Mouse (Mus musculus) splenic B cell, adult 2 months (primary cell): Measurements from ENCODE around the gene Pla2g4a.

ENCODE experiments used
- DNase-seq: peaks from one replicate; pipeline ENCODE4 v3.0.0-alpha.2; 2011; ENCODE audit warnings: low read depth, low spot score
- H3K27me3 ChIP-seq: 2 replicates; pipeline ENCODE4 v1.6.1; 2012; ENCODE audit warnings: mild to moderate bottlenecking, low read length, moderate library complexity, mixed read lengths; ENCODE audit not compliant: control insufficient read depth, poor library complexity, insufficient read depth, severe bottlenecking
- H3K36me3 ChIP-seq: 2 replicates; pipeline ENCODE4 v1.6.1; 2012; ENCODE audit warnings: mild to moderate bottlenecking, low read length, moderate library complexity, mixed read lengths; ENCODE audit not compliant: control insufficient read depth, poor library complexity, insufficient read depth, severe bottlenecking

The Pla2g4a gene

DNA sequence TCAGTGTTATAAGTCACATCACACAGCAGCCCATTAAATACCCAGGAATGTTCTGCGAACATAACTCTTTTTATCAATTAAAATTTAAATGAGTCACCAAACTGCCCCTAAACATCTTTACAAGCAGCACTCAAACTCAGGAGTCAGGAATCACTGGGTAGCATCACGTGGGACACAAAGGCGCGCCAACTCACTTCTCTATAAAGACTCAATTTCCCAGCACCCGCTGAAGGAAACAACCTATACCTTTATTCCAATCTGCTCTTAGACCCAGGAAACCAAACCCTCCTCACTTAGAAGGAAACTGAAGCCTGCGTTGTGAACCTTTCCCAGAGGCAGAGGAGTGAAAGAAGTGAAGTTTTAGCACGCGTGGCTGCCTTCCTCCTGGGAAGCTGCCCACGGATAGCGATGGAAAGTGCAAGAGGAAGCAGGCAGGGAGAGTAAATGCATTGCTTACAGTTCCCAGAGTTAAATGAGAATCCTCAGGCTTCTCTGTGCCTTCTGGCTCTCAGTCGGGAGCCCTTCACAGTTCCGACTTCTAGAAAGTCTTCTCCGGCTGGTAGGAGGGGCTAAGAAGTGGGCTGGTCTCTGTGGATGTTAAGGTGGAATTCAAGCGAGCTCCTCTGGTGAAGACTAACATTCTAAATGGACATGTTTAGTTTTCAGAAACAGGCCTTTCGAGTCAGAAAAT is at the start of gene Pla2g4a:
Gene Pla2g4a, minus strand, starts transcription at position 557 of the 691 bp plus-strand sequence.
- Histone ChIP-seq H3K27me3 (no peaks in the 10 kb centered on the region), H3K36me3 (no peaks in the 10 kb centered on the region)
- DNase-seq: peak; percentile 33

GRCm38 (mm10) chr1:150010629-150010979 is 49.5 kb upstream of the Pla2g4a start:
- no peak for DNase-seq
- H3K36me3 ChIP-seq: no peaks in the 10 kb centered on the region
- no peaks in the 10 kb centered on the region for H3K27me3 ChIP-seq

DNA sequence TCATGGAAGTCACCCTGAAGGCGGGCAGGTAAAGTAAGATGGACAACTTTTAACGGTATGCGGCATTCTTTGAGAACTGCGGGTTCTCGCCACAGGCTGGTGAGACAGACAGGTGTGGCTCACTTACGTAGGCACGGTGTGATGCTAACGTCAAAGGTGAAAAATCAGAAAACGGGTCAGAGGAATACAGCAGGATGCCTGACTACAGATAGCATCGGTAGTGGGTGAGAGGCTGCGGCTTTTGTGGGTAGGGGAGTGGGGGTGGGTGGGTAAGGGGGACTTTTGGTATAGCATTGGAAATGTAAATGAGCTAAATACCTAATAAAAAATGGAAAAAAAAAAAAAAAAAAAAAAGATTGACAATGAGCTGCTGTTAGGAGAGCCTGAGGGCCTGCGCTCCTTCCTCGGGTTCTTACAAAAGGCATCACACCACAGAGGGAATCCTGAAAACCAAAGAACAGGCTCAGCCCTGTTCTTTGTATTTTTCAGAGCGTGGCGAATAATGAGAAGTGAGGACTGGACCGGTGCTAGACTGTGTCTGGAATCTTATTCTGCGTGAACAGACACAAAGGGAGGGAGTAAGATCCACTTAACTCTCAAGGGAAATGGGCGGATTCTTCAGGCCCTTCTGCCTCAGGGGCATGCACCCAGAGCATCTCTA is 49.0 kb upstream of the Pla2g4a start:
- Histone ChIP-seq H3K27me3 (no peaks in the 10 kb centered on the region), H3K36me3 (no peaks in the 10 kb centered on the region)
- no peak for DNase-seq

DNA sequence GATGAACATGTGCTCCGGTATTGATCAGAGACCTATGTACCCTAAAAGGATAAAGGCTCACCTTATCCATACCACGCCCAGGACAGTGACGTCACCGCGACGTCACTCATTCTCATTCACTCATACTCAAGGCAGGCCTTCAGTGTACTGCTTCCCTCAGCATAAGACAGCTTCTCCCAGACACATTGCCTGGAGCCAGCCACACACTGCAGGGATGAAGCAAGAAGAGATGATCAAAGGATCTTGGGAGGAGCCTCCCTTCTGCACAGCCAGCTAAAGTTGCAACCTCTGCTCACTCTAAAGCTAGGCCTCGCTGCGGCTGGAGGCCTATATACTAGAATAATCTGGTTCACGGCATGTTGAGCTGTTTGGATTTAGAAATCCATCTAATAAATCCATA is 48.0 kb upstream of the Pla2g4a start:
- no peak for DNase-seq
- H3K36me3 ChIP-seq: no peaks in the 10 kb centered on the region

GRCm38 (mm10) chr1:149975626-149976025 is 14.5 kb upstream of the Pla2g4a start:
- DNase-seq: no peak
- Histone ChIP-seq H3K27me3 (no peaks in the 10 kb centered on the region), H3K36me3 (no peaks in the 10 kb centered on the region)

More for the DNA sequence above, 48.0 kb upstream of the Pla2g4a start:
- H3K27me3 ChIP-seq: no peaks in the 10 kb centered on the region

DNA sequence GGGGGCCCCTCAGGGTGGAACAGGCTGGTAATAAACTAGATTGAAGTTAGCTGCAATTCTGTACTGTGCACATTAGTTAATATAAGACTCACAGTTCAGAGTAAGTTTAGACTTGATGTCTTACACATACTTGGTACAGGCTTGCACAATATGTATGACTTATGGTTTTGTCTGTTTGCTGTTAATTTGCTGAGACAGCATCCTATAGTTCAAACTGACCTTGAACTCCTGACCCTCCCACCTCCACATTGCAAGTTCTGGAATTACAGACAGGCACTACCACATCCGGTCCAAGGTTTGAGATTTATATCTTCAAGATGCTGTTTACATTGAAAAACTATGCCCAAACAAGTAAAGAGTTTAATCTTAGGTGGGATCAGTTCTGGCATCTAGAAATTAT is 4.7 kb upstream of the Pla2g4a start:
- Histone ChIP-seq H3K36me3 (no peaks in the 10 kb centered on the region), H3K27me3 (no peaks in the 10 kb centered on the region)
- no peak for DNase-seq

DNA sequence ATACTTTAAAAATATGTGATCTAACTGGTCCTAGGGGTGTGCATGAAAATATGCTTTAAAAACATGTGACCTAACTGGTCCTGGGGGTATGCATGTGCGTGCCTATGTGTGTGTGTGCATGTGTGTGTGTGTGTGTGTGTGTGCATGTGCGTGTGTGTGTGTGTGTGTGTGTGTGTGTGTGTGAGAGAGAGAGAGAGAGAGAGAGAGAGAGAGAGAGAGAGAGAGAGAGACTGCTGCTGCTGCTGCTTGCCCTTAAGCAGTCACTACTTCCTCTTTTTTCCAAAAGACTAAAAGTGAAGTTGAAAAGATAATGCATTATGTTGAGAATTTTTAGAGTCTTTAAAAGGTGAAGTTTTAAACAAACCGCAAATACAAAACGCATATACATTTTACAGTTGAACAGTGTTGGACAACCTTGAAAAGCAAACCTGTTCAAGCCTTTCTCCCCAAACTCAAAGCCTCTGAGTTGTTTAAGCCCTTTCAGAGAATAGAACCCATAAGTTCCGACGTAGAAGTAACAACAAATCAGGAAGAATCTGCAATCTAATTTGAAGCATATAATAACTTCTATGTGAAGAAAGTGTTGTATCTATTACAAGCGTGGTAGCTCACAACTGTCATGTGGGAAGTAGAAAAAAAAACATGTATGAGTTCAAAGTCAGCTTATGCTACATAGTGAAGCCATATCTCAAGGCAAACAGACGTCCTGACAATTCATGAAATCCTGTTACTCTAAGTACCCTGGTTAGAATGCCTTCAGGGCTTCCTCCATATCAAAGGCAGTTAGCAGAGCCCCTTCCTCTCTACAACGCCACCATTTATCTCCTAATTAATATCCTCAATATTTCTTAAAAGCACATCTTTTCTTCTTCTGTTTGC is 574 bp upstream of the Pla2g4a start:
- no peaks in the 10 kb centered on the region for H3K27me3 ChIP-seq
- H3K36me3 ChIP-seq: no peaks in the 10 kb centered on the region
- peak; percentile 29 for DNase-seq

- no peaks in the 10 kb centered on the region for H3K27me3 ChIP-seq
- DNase-seq: no peak
- H3K36me3 ChIP-seq: no peaks in the 10 kb centered on the region
Observed at GRCm38 (mm10) chr1:149960251-149960650, 839 bp downstream of the Pla2g4a start.

DNA sequence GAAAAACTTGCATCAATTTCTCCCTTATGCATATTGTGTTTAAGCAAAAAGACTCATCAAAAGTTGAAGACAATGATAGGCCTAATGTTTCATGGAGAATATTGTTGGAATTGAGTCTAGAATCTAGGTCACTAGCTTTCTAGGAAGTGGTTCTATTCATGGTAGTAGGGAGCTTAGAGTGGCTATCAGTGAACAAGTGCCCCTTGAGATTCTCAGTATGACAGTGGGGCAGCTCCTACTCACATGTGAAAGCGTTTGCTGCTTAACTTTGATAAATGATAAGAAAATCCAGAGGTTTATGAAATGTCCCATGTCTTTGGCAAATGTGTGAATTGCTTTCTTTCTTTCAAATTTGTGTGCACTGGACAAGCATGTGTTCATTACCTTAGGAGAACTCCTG is 2.0 kb downstream of the Pla2g4a start:
- no peak for DNase-seq

DNA sequence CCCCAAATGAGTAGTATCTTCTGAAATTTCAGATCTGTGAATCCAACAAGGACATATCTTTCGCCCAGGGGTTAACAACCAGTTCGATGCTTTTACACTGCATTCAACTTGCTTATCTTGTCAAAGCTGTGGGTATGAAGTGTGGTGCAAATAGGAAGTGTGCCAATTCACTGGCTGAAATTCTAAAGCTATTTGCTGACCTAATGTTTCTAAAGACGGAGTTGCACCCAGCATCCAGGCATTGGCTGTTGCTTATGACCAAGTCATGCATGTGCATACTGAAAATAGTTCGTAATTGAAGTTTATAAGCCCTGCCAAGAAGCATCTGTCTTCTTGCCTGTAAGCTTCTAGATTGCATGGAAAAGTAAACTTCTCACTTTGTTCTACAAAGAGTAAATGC is 5.6 kb downstream of the Pla2g4a start:
- Histone ChIP-seq H3K27me3 (no peaks in the 10 kb centered on the region), H3K36me3 (no peaks in the 10 kb centered on the region)
- no peak for DNase-seq

More for the DNA sequence above, 2.0 kb downstream of the Pla2g4a start:
- Histone ChIP-seq H3K27me3 (no peaks in the 10 kb centered on the region), H3K36me3 (no peaks in the 10 kb centered on the region)

DNA sequence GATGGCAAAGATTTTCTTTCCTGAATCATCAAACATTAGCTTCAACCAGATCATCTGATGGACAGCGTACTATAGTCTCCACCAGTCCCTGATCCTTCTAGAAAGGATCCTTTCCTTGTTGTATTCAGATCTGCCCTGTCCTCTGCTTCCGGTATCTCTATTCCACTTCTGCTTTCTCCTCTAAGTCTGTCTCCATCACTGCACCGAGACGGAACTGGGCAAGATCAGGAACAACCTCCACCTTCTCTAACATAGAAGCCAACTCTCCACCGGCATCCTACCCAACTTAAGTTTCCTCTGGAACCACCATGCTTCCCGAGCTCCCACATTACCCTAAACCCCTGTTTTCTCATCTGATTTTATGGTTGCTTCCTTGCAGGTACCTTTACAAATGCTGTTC is 7.1 kb downstream of the Pla2g4a start:
- Histone ChIP-seq H3K27me3 (no peaks in the 10 kb centered on the region), H3K36me3 (no peaks in the 10 kb centered on the region)
- no peak for DNase-seq

DNA sequence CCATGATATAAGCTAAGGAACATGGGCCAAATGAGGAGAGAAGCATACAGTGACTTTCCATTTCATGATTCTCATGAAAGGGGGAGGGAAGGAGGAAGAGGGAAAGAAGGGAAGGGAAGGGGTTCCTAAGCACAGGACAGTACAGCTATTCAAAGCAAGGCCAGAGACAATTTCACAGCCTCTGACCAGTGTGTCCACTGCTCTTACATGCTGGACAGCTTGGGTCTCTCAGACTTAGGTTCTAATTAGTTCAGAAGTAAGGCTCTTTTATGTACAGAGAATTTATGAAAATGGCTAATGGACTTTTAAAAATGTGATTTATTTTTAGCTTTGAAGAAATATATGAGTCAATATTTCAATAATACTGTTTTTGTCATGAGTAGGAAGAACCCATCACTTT is 9.0 kb downstream of the Pla2g4a start:
- no peaks in the 10 kb centered on the region for H3K27me3 ChIP-seq
- DNase-seq: no peak
- no peaks in the 10 kb centered on the region for H3K36me3 ChIP-seq

- no peak for DNase-seq
- Histone ChIP-seq H3K36me3 (no peaks in the 10 kb centered on the region), H3K27me3 (no peaks in the 10 kb centered on the region)
Observed at GRCm38 (mm10) chr1:149950656-149951055, 10.4 kb downstream of the Pla2g4a start.

- Histone ChIP-seq H3K36me3 (no peaks in the 10 kb centered on the region), H3K27me3 (no peaks in the 10 kb centered on the region)
- DNase-seq: no peak
Observed at GRCm38 (mm10) chr1:149950254-149950653, 10.8 kb downstream of the Pla2g4a start.

GRCm38 (mm10) chr1:149949334-149949733 is 11.8 kb downstream of the Pla2g4a start:
- no peak for DNase-seq
- H3K36me3 ChIP-seq: no peaks in the 10 kb centered on the region
- H3K27me3 ChIP-seq: no peaks in the 10 kb centered on the region
